Mouse (Mus musculus) bone marrow macrophage, adult 2 months (primary cell): Measurements from ENCODE around the gene Art5. TPM values are rescaled to one million over a fixed set of nuclear protein-coding genes. Genes with fewer than 3 reads are reported as not detected.

Experiments used
- H3K27ac ChIP-seq: 2 replicates; pipeline ENCODE4 v1.5.1; 2012; ENCODE audit warnings: low read depth, low read length; ENCODE audit not compliant: insufficient read depth
- H3K4me1 ChIP-seq: 2 replicates; pipeline ENCODE4 v1.6.1; 2012; ENCODE audit warnings: low read length; ENCODE audit not compliant: control insufficient read depth, insufficient read depth
- H3K4me3 ChIP-seq: 2 replicates; pipeline ENCODE4 v1.5.1; 2012; ENCODE audit warnings: mild to moderate bottlenecking, low read length, moderate library complexity; ENCODE audit not compliant: insufficient read depth
- CTCF ChIP-seq: IDR thresholded peaks from 2 replicates; pipeline ENCODE4 v1.5.1; 2012; ENCODE audit warnings: low read depth, mild to moderate bottlenecking, low read length, moderate library complexity
- POLR2A ChIP-seq: IDR thresholded peaks from 2 replicates; pipeline ENCODE4 v1.6.1; 2012; ENCODE audit warnings: mild to moderate bottlenecking, low read depth, low read length, borderline replicate concordance
- polyA plus RNA-seq: library from polyadenylated mRNA; stranded (reverse); fragments of >200 nt; gene quantifications from 2 replicates; pipeline ENCODE4 v1.2.4, GENCODE M21; 2012; ENCODE audit not compliant: missing spikeins, insufficient read depth, insufficient read length

Gene Art5
- polyA plus RNA-seq = not detected in 2 replicates

- TF ChIP-seq CTCF (no peak), POLR2A (no peak)
These were observed at the start of gene Art5 for GRCm38 (mm10) chr7:102109171-102109570. TSS of gene Art5 (minus strand) at chr7:102109489.

GRCm38 (mm10) chr7:102153691-102154090 lies 44.4 kb upstream of the Art5 start:
- Histone ChIP-seq H3K27ac (peak overlapping the region; percentile 34), H3K4me1 (peaks cover 6% of the 10 kb centered on the region), H3K4me3 (no peak overlapping the region)
- no peak for TF ChIP-seq POLR2A
- TF ChIP-seq CTCF = no peak

More at GRCm38 (mm10) chr7:102109171-102109570, at the start of gene Art5:
- no peak within 1 kb of the TSS for H3K27ac ChIP-seq
- no peak within 1 kb of the TSS for H3K4me3 ChIP-seq
- no peaks in the 10 kb centered on the region for H3K4me1 ChIP-seq

- Histone ChIP-seq H3K4me1 (peaks cover under 1% of the 10 kb centered on the region; the same call in 1 of the 2 replicates), H3K27ac (no peak overlapping the region), H3K4me3 (no peak overlapping the region)
- no peak for TF ChIP-seq POLR2A
- no peak for TF ChIP-seq CTCF
These were observed 28.6 kb upstream of the Art5 start for GRCm38 (mm10) chr7:102137898-102138297.

GRCm38 (mm10) chr7:102137464-102137863 lies 28.2 kb upstream of the Art5 start:
- no peak overlapping the region for H3K27ac ChIP-seq
- no peak for TF ChIP-seq CTCF
- no peak for TF ChIP-seq POLR2A
- no peak overlapping the region for H3K4me3 ChIP-seq
- H3K4me1 ChIP-seq = peaks cover 4% of the 10 kb centered on the region

GRCm38 (mm10) chr7:102132395-102132794 lies 23.1 kb upstream of the Art5 start:
- Histone ChIP-seq H3K27ac (0 out of 2 replicates have a peak overlapping the region, but pooled peaks have one; percentile 22), H3K4me1 (peaks cover 5% of the 10 kb centered on the region), H3K4me3 (no peak overlapping the region)
- TF ChIP-seq POLR2A (no peak), CTCF (no peak)

GRCm38 (mm10) chr7:102120326-102120725 lies 11.0 kb upstream of the Art5 start:
- TF ChIP-seq CTCF (no peak), POLR2A (no peak)
- Histone ChIP-seq H3K4me1 (no peaks in the 10 kb centered on the region), H3K4me3 (no peak overlapping the region), H3K27ac (no peak overlapping the region)

- TF ChIP-seq CTCF = no peak
- no peak for TF ChIP-seq POLR2A
- Histone ChIP-seq H3K4me1 (no peaks in the 10 kb centered on the region), H3K4me3 (no peak overlapping the region)
These were observed 8.1 kb upstream of the Art5 start for GRCm38 (mm10) chr7:102117382-102117781.

GRCm38 (mm10) chr7:102116579-102117331 lies 7.5 kb upstream of the Art5 start, which contains the start of gene Chrna10:
TSS of gene Chrna10 (minus strand) at chr7:102116828.
- H3K4me1 ChIP-seq = no peaks in the 10 kb centered on the region
- no peak within 1 kb of the TSS for H3K27ac ChIP-seq
- no peak for TF ChIP-seq CTCF
- no peak for TF ChIP-seq POLR2A
- no peak within 1 kb of the TSS for H3K4me3 ChIP-seq

More at GRCm38 (mm10) chr7:102117382-102117781, 8.1 kb upstream of the Art5 start:
- H3K27ac ChIP-seq = no peak overlapping the region

GRCm38 (mm10) chr7:102113151-102113729 lies 4.0 kb upstream of the Art5 start:
- TF ChIP-seq POLR2A (no peak), CTCF (no peak)
- H3K4me3 ChIP-seq = no peak overlapping the region
- no peak overlapping the region for H3K27ac ChIP-seq
- no peaks in the 10 kb centered on the region for H3K4me1 ChIP-seq

GRCm38 (mm10) chr7:102109746-102110145 lies 457 bp upstream of the Art5 start:
- H3K4me3 ChIP-seq = no peak overlapping the region
- H3K27ac ChIP-seq = no peak overlapping the region
- H3K4me1 ChIP-seq = no peaks in the 10 kb centered on the region
- TF ChIP-seq POLR2A = no peak
- no peak for TF ChIP-seq CTCF
